In the genomic region with DNA sequence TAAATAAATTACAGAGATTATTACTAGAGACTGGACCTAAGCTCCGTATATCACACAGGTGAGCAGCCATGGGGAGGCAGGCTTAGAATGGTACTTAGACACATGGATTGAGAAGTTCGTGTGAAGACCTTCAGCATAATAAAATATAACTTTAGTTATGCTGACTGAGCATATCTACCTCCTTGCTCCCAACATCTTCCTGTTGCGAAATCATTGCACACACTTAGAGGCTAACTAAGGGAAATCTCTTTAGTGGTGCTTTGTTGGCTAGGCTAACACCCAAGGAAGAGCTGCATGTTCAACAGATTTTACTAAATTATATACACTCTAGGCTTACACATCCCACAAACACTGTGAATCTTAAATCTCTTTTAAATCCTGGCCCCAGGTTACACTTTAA, we compare ENCODE assay signal across 25 mouse cellular contexts. TPM values are rescaled to one million over a fixed set of nuclear protein-coding genes. Genes with fewer than 3 reads are reported as not detected.
DNase-seq lines count a peak whose midpoint lies in the region; ATAC-seq and TF ChIP-seq lines count a peak whose summit lies in the region.
"Had no signal": no experiment of that assay in that cellular context is flagged by ENCODE, and none has a peak within 500 bp of the region (broad histone marks: within the 10 kb centered on the region; RNA-seq: fewer than 3 reads in every experiment).

No protein-coding gene starts in this region.

- H3ac ChIP-seq in C2C12 (ENCODE audit: control insufficient read depth, insufficient read length, low read depth), result no peak overlapping the region

- intact Hi-C loops in gastrocnemius, postnatal 36 days (cut with DNase I), result no loop called here

- no peaks in the 10 kb centered on the region for H3K36me3 ChIP-seq in C2C12 (ENCODE audit: control insufficient read depth, insufficient read depth)
- H3K36me3 ChIP-seq: forebrain, embryonic 10.5 days; heart, embryonic 12.5 days; heart, embryonic 15.5 days had no signal

- peak; percentile 62 for DNase-seq in 416B (ENCODE audit: low read depth)
- no peak for DNase-seq in gastrocnemius, postnatal 36 days
- DNase-seq in cerebellum, adult 18-20 months, result no peak
- no peak for DNase-seq in gastrocnemius, postnatal 25 days
- DNase-seq: adrenal gland, adult 2 months; adrenal gland, postnatal 14 days; cerebellum, adult 11 months; cerebellum, adult 8-10 months; cerebellum, postnatal 10 days; cerebellum, postnatal 36 days; gastrocnemius, adult 2 months; gastrocnemius, postnatal 14 days; heart, postnatal 10 days; heart, postnatal 4 days had no signal

- no peak for TF ChIP-seq CTCF in C2C12 (IDR thresholded peaks at IDR 0.05; ENCODE audit: control insufficient read depth, insufficient read depth, insufficient read length)

- ATAC-seq in granulocyte monocyte progenitor cell, adult 5-6 weeks (replicated peaks; ENCODE audit: poor library complexity, severe bottlenecking), result peak; percentile 70
- ATAC-seq: forebrain, embryonic 13.5 days; forebrain, embryonic 16.5 days; hindbrain, postnatal 0 days; inflammation-experienced regulatory T-cells, adult 6 months; intestine, postnatal 0 days had no signal

- peaks cover 11% of the 10 kb centered on the region for H3K27me3 ChIP-seq in C2C12 (ENCODE audit: control insufficient read depth, insufficient read depth, insufficient read length)
- H3K27me3 ChIP-seq: CH12.LX; forebrain, embryonic 13.5 days; heart, embryonic 12.5 days; heart, embryonic 15.5 days had no signal

- H3K4me3 ChIP-seq in C2C12 (ENCODE audit: insufficient read depth, poor library complexity, severe bottlenecking), result no peak overlapping the region
- H3K4me3 ChIP-seq: forebrain, embryonic 10.5 days; forebrain, embryonic 13.5 days; gastrocnemius, adult 2 months; heart, embryonic 12.5 days; heart, embryonic 15.5 days had no signal

- H3K79me2 ChIP-seq in C2C12 (ENCODE audit: control insufficient read depth, insufficient read depth), result no peaks in the 10 kb centered on the region

- H3K79me3 ChIP-seq in C2C12 (ENCODE audit: low read depth), result no peaks in the 10 kb centered on the region

TF ChIP-seq in C2C12, 6 proteins besides CTCF, POLR2A, EP300 and RAD21:
- TF ChIP-seq USF1 (IDR thresholded peaks at IDR 0.05; ENCODE audit: low read depth), result no peak
- peak; percentile 13 for TF ChIP-seq CEBPB (IDR thresholded peaks at IDR 0.05; ENCODE audit: low read depth)
- TF ChIP-seq MAX (IDR thresholded peaks at IDR 0.05), result no peak
TF ChIP-seq in C2C12: peak in this region for 1.

RNA-seq across cellular contexts. Expression of gene Kif27, which starts 7.5 kb away (rescaled TPM):
- polyA plus RNA-seq in C2C12 (2012; fragmentation: generic; extraction: Trizol), result 0.01 TPM
- total RNA-seq in granulocyte monocyte progenitor cell, adult 5-6 weeks (2014; fragmentation: Nextera tagmentation), result not detected in 2 replicates
- total RNA-seq in granulocyte monocyte progenitor cell, adult 5-6 weeks (2017), result not detected in 2 replicates
- total RNA-seq in gastrocnemius, postnatal 36 days (2021), result not detected
- under 1 TPM in 1 of 2 experiments, not detected in 1; 0.05 TPM for total RNA-seq in gastrocnemius, postnatal 25 days (2021)
- total RNA-seq: CH12.LX had no signal
- polyA plus RNA-seq: inflammation-experienced regulatory T-cells, adult 6 months had no signal

RNA-seq across cellular contexts. Expression of gene 2210016F16Rik, which starts 18.7 kb away (rescaled TPM):
- polyA plus RNA-seq in C2C12 (2012; fragmentation: generic; extraction: Trizol), result 3.4 TPM
- 12.2 and 17.8 TPM in 2 replicates for total RNA-seq in granulocyte monocyte progenitor cell, adult 5-6 weeks (2014; fragmentation: Nextera tagmentation)
- total RNA-seq in granulocyte monocyte progenitor cell, adult 5-6 weeks (2017), result 10.6 and 16.6 TPM in 2 replicates
- 1 to 10 TPM; 6.8 to 6.9 TPM for total RNA-seq in gastrocnemius, postnatal 36 days (2021)
- 1 to 10 TPM; 7.0 to 7.2 TPM for total RNA-seq in gastrocnemius, postnatal 25 days (2021)

RNA-seq across cellular contexts. Expression of gene Rmi1, which starts 35.7 kb away (rescaled TPM):
- polyA plus RNA-seq in C2C12 (2012; fragmentation: generic; extraction: Trizol), result 5.9 TPM
- 34.7 and 36.1 TPM in 2 replicates for total RNA-seq in granulocyte monocyte progenitor cell, adult 5-6 weeks (2014; fragmentation: Nextera tagmentation)
- total RNA-seq in granulocyte monocyte progenitor cell, adult 5-6 weeks (2017), result 20.0 and 22.8 TPM in 2 replicates
- total RNA-seq in gastrocnemius, postnatal 36 days (2021), result 1 to 10 TPM; 4.8 to 5.0 TPM
- total RNA-seq in gastrocnemius, postnatal 25 days (2021), result 1 to 10 TPM; 4.8 to 5.5 TPM

RNA-seq across cellular contexts. Expression of gene Hnrnpk, which starts 36.8 kb away (rescaled TPM):
- polyA plus RNA-seq in C2C12 (2012; fragmentation: generic; extraction: Trizol), result 370 TPM
- 748 and 806 TPM in 2 replicates for total RNA-seq in granulocyte monocyte progenitor cell, adult 5-6 weeks (2014; fragmentation: Nextera tagmentation)
- 1,667 and 2,102 TPM in 2 replicates for total RNA-seq in granulocyte monocyte progenitor cell, adult 5-6 weeks (2017)
- total RNA-seq in gastrocnemius, postnatal 36 days (2021), result 100 to 1,000 TPM; 216 to 254 TPM
- 100 to 1,000 TPM; 237 to 240 TPM for total RNA-seq in gastrocnemius, postnatal 25 days (2021)
